ENCODE assay signal across 8 mouse cellular contexts in genomic region chr15:101210228-101210627, GRCm38 (mm10). TPM values are rescaled to one million over a fixed set of nuclear protein-coding genes. Genes with fewer than 3 reads are reported as not detected.
DNase-seq lines count a peak whose midpoint lies in the region; ATAC-seq and TF ChIP-seq lines count a peak whose summit lies in the region.

No protein-coding gene starts in this region.

- no peak overlapping the region for H3K27ac ChIP-seq in spleen, adult 2 months (ENCODE audit: insufficient read depth, low read length)

- TF ChIP-seq CTCF in spleen, adult 2 months (IDR thresholded peaks at IDR 0.05; ENCODE audit: extremely low read depth, insufficient read depth, insufficient read length, insufficient replicate concordance) = peak; percentile 54; the same call in 1 of the 2 replicates

- no peaks in the 10 kb centered on the region for H3K4me1 ChIP-seq in spleen, adult 2 months (ENCODE audit: control insufficient read depth, insufficient read depth, insufficient read length)

- TF ChIP-seq POLR2A in spleen, adult 2 months (IDR thresholded peaks at IDR 0.05; ENCODE audit: low read depth, low read length) = no peak

- H3K36me3 ChIP-seq in spleen, adult 2 months (ENCODE audit: control insufficient read depth, insufficient read depth, low read length) = peaks cover 14% of the 10 kb centered on the region

- peak; percentile 68 for DNase-seq in gastrocnemius, adult 18-20 months (ENCODE audit: low spot score)
- DNase-seq in gastrocnemius, adult 8-10 months (ENCODE audit: low spot score in 2 of 2) = no peak
- peak in 1 of 2 experiments; percentile 59 for DNase-seq in spleen, adult 2 months (ENCODE audit: low read depth in 1 of 2, low spot score in 2 of 2)
- no peak for DNase-seq in spleen, adult 12 weeks (ENCODE audit: low spot score)
- DNase-seq in cerebellum, postnatal 10 days = peak; percentile 81 to 89
- DNase-seq in lung, postnatal 25 days (ENCODE audit: low spot score) = peak; percentile 53
- DNase-seq in thymus, postnatal 10 days (ENCODE audit: low spot score in 2 of 2) = peak; percentile 44 to 85

- peak; percentile 63 for ATAC-seq in inflammation-experienced regulatory T-cells, adult 6 months

- WGBS in spleen, adult 2 months = 74% methylated on average over 6 of the region's 6 CpGs

- H3K27me3 ChIP-seq in spleen, adult 2 months (ENCODE audit: control insufficient read depth, insufficient read depth, low read length) = no peaks in the 10 kb centered on the region

- H3K4me3 ChIP-seq in spleen, adult 2 months (ENCODE audit: extremely low read depth, insufficient read depth, insufficient read length) = no peak overlapping the region

RNA-seq across cellular contexts. Expression of gene Grasp, which starts 13.8 kb away (rescaled TPM):
- total RNA-seq in gastrocnemius, adult 18-20 months (2021) = 1 to 10 TPM; 4.4 to 5.1 TPM
- 1 to 10 TPM; 3.0 to 5.4 (median 4.4) TPM for total RNA-seq in gastrocnemius, adult 8-10 months (2022)
- 5.6 and 6.5 TPM in 2 replicates for polyA plus RNA-seq in spleen, adult 2 months (2012; rRNA removed)
- under 1 TPM; 0.18 to 0.50 (median 0.28) TPM for polyA plus RNA-seq in inflammation-experienced regulatory T-cells, adult 6 months (2017; shearing (Covaris generic))

RNA-seq across cellular contexts. Expression of gene Acvr1b, which starts 36.4 kb away (rescaled TPM):
- 10 to 100 TPM; 26.0 to 48.0 TPM for total RNA-seq in gastrocnemius, adult 18-20 months (2021)
- total RNA-seq in gastrocnemius, adult 8-10 months (2022) = 10 to 100 TPM; 33.0 to 44.0 (median 39.4) TPM
- 17.9 and 20.2 TPM in 2 replicates for polyA plus RNA-seq in spleen, adult 2 months (2012; rRNA removed)
- 1 to 10 TPM in 2 of 3 experiments, under 1 TPM in 1; 0.53 to 4.0 (median 3.6) TPM for polyA plus RNA-seq in inflammation-experienced regulatory T-cells, adult 6 months (2017; shearing (Covaris generic))

RNA-seq across cellular contexts. Expression of gene Nr4a1, which starts 43.8 kb away (rescaled TPM):
- total RNA-seq in gastrocnemius, adult 18-20 months (2021) = 100 to 1,000 TPM; 206 to 234 TPM
- total RNA-seq in gastrocnemius, adult 8-10 months (2022) = 100 to 1,000 TPM; 114 to 232 (median 117) TPM
- polyA plus RNA-seq in spleen, adult 2 months (2012; rRNA removed) = 50.3 and 63.8 TPM in 2 replicates
- 10 to 100 TPM; 46.4 to 73.4 (median 68.3) TPM for polyA plus RNA-seq in inflammation-experienced regulatory T-cells, adult 6 months (2017; shearing (Covaris generic))

Comparison
In these comparisons a context has a peak if more than half of its experiments do, and no peak if none do; other contexts are left out.
1. DNase-seq: peak in gastrocnemius, adult 18-20 months (single experiment), cerebellum, postnatal 10 days (2 of 2), lung, postnatal 25 days (single experiment) and thymus, postnatal 10 days (2 of 2); none in gastrocnemius, adult 8-10 months (0 of 2) and spleen, adult 12 weeks (single experiment).